Mouse (Mus musculus) adrenal gland, postnatal 14 days (tissue): ENCODE data around the gene Degs1. TPM values are rescaled to one million over a fixed set of nuclear protein-coding genes. Genes with fewer than 3 reads are reported as not detected.
"Not testable (repeated sequence)": the region's sequence is repeated elsewhere in the genome, so short reads cannot be mapped to it uniquely, and the experiment has no call there.

ENCODE experiments used
- DNase-seq: peaks from one replicate; pipeline ENCODE4 v3.0.0; 2021; ENCODE audit warnings: mixed read lengths
- long read RNA-seq, 2 experiments: library from polyadenylated mRNA; stranded (forward); transcript quantifications; one replicate each; pipeline ENCODE4 v2.0.0; 2021
- total RNA-seq: library from RNA; stranded (reverse); gene quantifications from 2 replicates; pipeline ENCODE4 v1.2.3, GENCODE M21; 2021

Degs1 gene
- total RNA-seq: 78.1 and 86.7 TPM in 2 replicates
- long read RNA-seq, experiment 1, transcript Degs1-201 (3 exons, 2,048 nt): major isoform, 132 of 144 reads
- long read RNA-seq, experiment 1, partial matches to known transcripts: 1 of 144 reads
- long read RNA-seq, experiment 1, other reads (novel, unspliced or antisense): 11 of 144 reads
- long read RNA-seq, experiment 2, transcript Degs1-201 (3 exons, 2,048 nt): major isoform, 99 of 113 reads
- long read RNA-seq, experiment 2, partial matches to known transcripts: 4 of 113 reads
- long read RNA-seq, experiment 2, other reads (novel, unspliced or antisense): 8 of 113 reads

GRCm38 (mm10) chr1:182282091-182283075 lies at the start of gene Degs1:
Gene Degs1 (minus strand): TSS chr1:182282804.
- peak; percentile 97 for DNase-seq

DNA sequence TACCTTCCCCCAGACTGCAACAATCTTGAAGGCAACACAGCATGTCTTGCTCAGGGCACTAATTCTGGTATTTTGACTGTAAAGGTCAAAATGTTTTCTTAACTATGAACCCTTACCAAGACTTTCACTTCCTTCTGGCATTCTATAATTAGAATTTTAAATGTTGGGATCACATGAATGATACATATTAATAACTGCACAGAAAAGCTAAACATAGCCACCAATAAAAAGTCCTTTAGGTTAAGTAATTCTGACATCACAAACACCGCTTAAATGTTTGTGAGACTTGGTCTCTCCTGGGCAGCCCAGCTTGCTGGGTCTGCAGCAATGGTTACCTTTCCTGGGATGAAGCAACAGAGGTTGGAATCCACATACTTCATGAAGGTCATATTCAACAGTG lies 43.3 kb upstream of the Degs1 start:
- DNase-seq: no peak

GRCm38 (mm10) chr1:182324552-182324951 lies 41.9 kb upstream of the Degs1 start:
- no peak for DNase-seq

GRCm38 (mm10) chr1:182323139-182323538 lies 40.5 kb upstream of the Degs1 start:
- DNase-seq: no peak

DNA sequence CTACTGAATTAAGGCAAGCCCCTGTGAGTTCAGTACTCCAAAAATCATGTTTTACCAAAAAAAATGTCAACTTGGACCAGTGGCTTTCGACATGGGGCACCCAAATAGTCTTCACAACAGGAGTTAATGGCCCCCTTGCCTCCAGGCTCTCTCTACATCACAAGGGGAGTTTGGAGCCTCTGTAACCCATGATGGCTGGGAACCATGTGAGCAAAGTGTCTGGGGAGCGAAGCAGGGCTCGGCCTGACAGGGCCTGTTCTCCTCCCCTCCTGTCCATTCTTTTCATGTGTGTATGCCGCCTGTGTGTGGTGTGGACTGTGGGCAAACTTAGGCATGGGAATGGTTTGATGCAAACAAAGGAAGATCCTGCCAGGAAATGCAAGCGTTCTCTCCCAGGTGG lies 31.6 kb upstream of the Degs1 start:
- no peak for DNase-seq

DNA sequence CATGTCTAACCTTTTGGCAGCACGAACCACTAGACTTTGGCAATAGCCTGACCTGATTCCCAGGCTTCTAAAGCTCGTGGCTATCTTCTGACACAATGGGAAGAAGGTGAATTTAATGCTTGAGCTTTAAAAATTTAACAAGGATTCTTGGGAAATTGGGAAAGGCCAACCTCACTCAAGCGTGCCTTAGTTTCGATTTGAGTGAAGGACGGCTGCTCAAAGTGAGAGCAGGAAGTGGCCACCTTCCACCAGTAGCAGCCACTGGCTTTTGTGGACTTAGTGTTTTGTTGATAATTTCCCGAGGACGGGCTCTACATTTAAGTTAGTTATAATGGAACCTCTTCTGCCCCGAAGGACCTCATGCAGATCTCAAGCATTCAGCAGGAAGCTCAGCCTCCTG lies 30.6 kb upstream of the Degs1 start:
- DNase-seq: no peak

- no peak for DNase-seq
Measured at GRCm38 (mm10) chr1:182311376-182311775, 28.8 kb upstream of the Degs1 start.

DNA sequence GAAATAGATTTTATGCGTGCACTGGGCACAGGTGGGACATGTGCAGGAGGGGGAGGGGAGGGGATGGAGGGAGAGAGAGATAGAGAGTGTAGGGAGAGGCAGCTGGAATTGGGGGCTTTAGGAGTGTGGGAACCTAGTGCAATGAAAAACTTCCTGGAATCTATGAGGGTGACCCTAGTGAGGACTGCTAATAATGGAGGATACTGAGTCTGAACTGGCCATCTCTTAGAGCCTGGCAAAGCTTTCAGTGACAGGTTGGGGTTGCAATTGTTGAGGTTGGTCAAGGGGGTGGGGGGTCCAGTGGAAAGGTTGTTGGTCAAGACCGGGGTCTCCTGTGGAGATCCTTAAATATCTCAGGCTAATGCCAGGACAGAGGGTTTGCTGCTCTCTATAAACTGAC lies 27.7 kb upstream of the Degs1 start:
- DNase-seq: no peak

DNA sequence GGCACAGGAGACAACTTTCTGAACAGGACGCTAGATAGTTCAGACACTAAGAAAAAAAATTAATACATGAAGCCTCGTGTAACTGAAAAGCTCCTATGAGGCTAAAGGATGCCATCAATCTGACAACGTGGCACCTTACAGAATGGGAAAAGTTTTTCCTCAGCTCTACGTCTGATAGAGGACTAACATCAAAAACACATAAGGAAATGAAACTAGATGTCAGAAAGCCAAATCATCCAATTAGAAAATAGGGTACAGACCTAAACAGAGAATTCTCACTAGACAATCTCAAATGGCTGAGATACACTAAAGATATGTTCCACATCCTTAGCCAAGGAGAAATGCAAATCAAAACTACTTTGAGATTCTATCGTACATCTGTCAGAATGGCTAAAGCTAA lies 26.8 kb upstream of the Degs1 start:
- DNase-seq: no peak

DNA sequence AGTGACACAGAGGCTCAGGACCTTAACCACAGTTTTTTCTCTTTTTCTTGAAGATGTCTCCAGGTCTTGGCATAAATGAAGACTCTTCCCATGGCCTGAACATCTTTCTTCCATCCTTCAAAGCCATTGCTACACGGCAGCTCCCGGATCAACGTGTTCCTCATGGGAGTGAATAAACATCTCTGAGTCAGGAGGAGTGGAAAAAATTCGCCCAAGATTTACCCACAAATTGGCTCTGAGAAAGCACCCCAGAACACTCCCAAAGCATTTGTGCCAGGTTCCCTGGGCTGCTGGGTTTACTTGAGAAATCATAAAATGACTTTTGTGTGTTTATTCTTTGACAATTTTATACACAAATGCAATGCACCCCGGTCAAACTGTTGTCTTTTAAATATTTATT lies 20.3 kb upstream of the Degs1 start:
- DNase-seq: no peak

- no peak for DNase-seq
Measured at GRCm38 (mm10) chr1:182302176-182302870, 19.7 kb upstream of the Degs1 start.

DNA sequence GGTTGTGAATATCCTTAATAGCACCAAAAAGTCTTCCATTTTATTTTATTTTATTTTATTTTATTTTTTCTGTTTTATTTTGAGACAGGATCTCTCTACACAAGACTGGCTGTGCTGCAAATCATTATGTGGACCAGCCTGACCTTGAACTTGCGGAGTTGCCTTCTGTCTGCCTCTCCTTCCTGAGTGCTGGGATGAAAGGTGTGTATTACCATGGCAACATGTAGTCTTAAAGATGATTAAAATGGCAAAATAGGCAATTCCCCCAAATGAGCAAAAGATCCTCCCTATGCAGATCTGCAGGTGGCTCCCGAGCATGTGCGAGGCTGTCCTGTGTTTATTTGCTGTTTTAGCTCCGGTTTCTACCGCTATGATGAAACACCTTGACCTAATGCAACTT lies 15.2 kb upstream of the Degs1 start:
- DNase-seq: no peak

DNA sequence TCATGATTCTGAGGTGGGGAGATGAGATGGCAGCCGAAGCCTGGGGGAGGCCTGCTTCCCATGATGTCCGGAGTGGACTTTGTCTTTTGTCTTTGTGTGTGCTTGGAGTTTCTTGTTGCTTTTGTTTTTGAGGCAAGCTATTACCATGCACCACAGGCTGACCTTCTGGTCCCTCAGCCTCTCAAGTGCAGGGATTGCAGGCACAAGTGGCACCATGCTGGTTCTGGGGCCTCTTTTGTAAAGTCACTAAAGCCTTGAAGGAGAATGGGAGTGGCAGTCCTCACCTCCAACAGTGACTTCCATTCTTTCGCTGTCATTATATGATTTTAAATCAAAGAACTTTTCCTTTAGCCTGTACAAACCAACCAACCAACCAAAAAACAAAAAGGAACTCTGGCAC lies 14.6 kb upstream of the Degs1 start:
- no peak for DNase-seq

DNA sequence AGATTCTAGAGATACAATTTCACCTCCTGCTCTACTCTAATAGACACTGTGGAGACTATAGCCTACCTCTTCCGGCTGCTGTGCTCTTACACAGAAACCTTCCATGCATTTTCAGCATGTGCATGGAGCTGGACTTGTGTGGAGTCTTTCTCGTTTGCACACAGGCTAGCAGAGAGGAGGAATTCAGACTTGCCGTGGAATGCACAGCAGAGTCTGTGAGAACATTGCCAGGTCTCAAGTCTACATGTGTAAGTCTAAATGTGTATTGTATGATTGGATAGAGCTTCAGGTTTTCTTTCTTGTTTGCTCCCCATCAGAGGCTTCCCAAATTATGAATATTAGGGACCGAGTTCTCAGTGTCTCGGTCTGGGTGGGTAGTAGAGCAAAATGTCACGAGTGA lies 14.2 kb upstream of the Degs1 start:
- DNase-seq: no peak

- no peak for DNase-seq
Measured at GRCm38 (mm10) chr1:182296141-182296540, 13.5 kb upstream of the Degs1 start.

GRCm38 (mm10) chr1:182292291-182292690 lies 9.7 kb upstream of the Degs1 start:
- no peak for DNase-seq

GRCm38 (mm10) chr1:182290741-182291140 lies 8.1 kb upstream of the Degs1 start:
- not testable (repeated sequence) for DNase-seq

DNA sequence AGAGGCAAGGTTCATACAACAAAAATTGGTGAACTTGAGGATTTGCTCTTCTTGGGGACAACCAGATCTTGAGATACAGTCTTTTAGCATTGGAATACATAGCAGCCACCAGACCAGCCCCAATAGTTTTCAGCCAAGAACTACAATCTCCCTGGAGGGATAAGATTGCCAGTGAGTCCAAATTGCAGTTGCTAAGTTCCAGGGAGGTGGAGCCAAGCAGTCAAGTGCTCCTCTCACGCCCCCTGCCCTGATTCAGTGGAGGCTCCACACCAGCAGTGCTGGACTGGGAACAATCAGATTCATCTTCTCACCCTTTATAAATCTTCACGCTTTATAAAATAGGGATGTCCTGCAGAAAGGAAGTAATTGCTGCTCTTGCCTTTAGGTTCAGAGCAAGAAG lies 7.2 kb upstream of the Degs1 start:
- DNase-seq: peak; percentile 52

GRCm38 (mm10) chr1:182288601-182289000 lies 6.0 kb upstream of the Degs1 start:
- no peak for DNase-seq

DNA sequence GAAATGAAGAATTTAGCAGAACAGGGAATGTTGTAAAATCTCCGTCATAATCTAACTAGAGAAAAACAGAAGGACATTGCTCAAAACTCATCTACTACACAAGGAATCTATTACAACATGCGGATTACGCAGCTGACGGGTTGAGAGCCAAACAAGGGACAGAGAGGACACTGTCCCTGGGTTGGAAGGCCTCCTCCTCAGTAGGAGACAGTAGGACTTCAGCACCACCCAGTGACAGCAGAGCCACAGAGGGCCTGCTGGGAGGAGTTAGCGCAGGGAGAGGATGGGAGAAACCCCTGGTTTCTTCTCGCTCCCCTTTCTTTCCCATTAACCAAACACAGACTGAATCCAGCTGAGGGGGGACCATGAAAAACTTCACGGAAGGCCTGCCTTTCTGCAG lies 5.2 kb upstream of the Degs1 start:
- peak; percentile 54 for DNase-seq

DNA sequence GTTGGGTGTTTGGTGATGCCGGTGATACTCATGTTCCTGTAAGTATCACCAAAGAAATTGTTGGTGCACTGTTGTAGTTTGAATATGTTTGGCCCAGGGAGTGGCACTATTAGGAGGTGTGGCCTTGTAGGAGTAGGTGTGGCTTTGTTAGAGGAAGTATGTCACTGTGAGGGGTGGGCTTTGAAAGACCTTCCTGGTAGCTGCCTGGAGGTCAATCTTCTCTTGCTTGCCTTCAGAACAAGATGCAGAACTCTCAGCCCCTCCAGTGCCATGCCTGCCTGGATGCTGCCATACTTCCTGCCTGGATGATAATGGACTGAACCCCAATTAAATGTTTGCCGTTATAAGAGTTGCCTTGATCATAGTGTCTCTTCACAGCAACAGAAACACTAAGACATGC lies 2.2 kb upstream of the Degs1 start:
- no peak for DNase-seq

DNA sequence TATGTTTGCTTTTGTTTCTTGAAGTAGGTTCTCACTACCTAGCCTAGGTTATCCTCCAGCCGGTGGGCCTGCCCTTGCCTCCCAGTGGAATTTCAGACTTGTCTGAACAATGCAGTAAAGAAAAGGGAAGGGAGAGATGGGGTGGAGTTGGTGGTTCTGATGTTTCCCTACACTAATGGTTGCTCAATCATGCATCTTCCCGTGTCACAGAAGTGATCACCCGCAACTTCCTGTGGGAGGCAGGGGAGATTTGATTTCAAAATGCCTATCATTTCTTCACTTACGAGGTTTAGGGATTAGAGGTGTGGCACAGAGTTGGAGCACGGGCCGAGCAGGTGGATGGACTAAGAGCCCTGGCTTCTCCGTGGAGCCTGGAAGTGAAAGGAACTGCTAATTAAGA lies 627 bp upstream of the Degs1 start:
- DNase-seq: no peak

DNA sequence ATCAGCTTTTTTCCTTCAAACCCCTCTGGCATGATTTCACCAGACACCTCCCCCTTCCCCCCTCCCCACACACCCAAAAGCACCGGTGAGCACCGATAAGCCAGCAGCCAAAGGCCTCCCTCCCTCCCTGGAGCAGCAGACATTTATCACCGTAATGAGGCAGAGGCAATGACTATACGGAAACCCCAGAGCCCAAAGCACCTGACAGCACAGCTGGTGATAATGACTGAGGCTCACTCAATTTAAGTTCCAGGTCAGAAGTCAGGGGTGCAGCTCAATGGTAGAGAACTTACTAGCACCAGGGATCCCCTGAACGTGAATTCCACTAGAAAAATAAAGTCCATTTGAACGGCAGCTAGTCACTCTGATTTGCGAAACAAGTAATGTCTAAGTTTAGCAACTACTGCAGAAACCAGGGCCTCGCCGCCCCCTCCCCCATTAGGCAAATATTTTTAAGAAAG lies 1.3 kb downstream of the Degs1 start:
- peak; percentile 31 for DNase-seq
